Mouse (Mus musculus) kidney, adult 10 weeks (tissue): ENCODE measurements around the gene Ly6g5b. TPM values are rescaled to one million over a fixed set of nuclear protein-coding genes. Genes with fewer than 3 reads are reported as not detected.

Experiments used
- polyA plus RNA-seq: library from polyadenylated mRNA; stranded (reverse); fragments of 350-450 nt; fragmentation: Illumina TruSeq; extraction: RNeasy Lipid Tissue Mini Kit (QIAGEN cat#74804); gene quantifications from one replicate; pipeline ENCODE4 v1.2.3, GENCODE M21; 2014; ENCODE audit warnings: low read depth, low replicate concordance

Gene Ly6g5b
- polyA plus RNA-seq, 1 experiment from 2014 or later, result not detected

Other genes starting within 250 kb of the Ly6g5b start
- gene Zbtb12, start 235.9 kb downstream of the Ly6g5b start, polyA plus RNA-seq, result 1.5 TPM
- 16.3 TPM for gene Gm20547, start 233.4 kb downstream of the Ly6g5b start, polyA plus RNA-seq
- gene C2, start 217.2 kb downstream of the Ly6g5b start, polyA plus RNA-seq, result 7.3 TPM
- 7.7 TPM for gene Ehmt2, start 217.0 kb downstream of the Ly6g5b start, polyA plus RNA-seq
- 8.2 TPM for gene Slc44a4, start 201.0 kb downstream of the Ly6g5b start, polyA plus RNA-seq
- 25.6 TPM for gene Neu1, start 184.2 kb downstream of the Ly6g5b start, polyA plus RNA-seq
- 17.9 TPM for gene Hspa1b, start 156.2 kb downstream of the Ly6g5b start, polyA plus RNA-seq
- gene Gm20481, start 145.5 kb downstream of the Ly6g5b start, polyA plus RNA-seq, result not detected
- gene Hspa1a, start 143.3 kb downstream of the Ly6g5b start, polyA plus RNA-seq, result 8.4 TPM
- not detected for gene Hspa1l, start 142.7 kb downstream of the Ly6g5b start, polyA plus RNA-seq
- gene Lsm2, start 133.6 kb downstream of the Ly6g5b start, polyA plus RNA-seq, result 12.6 TPM
- gene Vars, start 114.4 kb downstream of the Ly6g5b start, polyA plus RNA-seq, result 5.7 TPM
- gene Vwa7, start 98.8 kb downstream of the Ly6g5b start, polyA plus RNA-seq, result not detected
- gene Sapcd1, start 87.4 kb downstream of the Ly6g5b start, polyA plus RNA-seq, result not detected
- 1.1 TPM for gene Msh5, start 68.7 kb downstream of the Ly6g5b start, polyA plus RNA-seq
- 25.4 TPM for gene Clic1, start 65.5 kb downstream of the Ly6g5b start, polyA plus RNA-seq
- gene Ddah2, start 56.4 kb downstream of the Ly6g5b start, polyA plus RNA-seq, result 0.97 TPM
- gene Ly6g6c, start 50.0 kb downstream of the Ly6g5b start, polyA plus RNA-seq, result not detected
- 1.1 TPM for gene Mpig6b, start 49.2 kb downstream of the Ly6g5b start, polyA plus RNA-seq
- gene Ly6g6e, start 38.5 kb downstream of the Ly6g5b start, polyA plus RNA-seq, result not detected
- not detected for gene Ly6g6d, start 37.4 kb downstream of the Ly6g5b start, polyA plus RNA-seq
- gene Ly6g6f, start 29.8 kb downstream of the Ly6g5b start, polyA plus RNA-seq, result not detected
- 7.6 TPM for gene Abhd16a, start 26.2 kb downstream of the Ly6g5b start, polyA plus RNA-seq
- not detected for gene Ly6g5c, start 7.1 kb downstream of the Ly6g5b start, polyA plus RNA-seq
- 0.85 TPM for gene Gpank1, start 6.0 kb upstream of the Ly6g5b start, polyA plus RNA-seq
- gene Csnk2b, start 6.6 kb upstream of the Ly6g5b start, polyA plus RNA-seq, result 187 TPM
- 0.53 TPM for gene D17H6S53E, start 10.9 kb upstream of the Ly6g5b start, polyA plus RNA-seq
- 4.8 TPM for gene Apom, start 16.6 kb upstream of the Ly6g5b start, polyA plus RNA-seq
- gene Bag6, start 19.8 kb upstream of the Ly6g5b start, polyA plus RNA-seq, result 3.9 TPM
- 2.1 TPM for gene Prrc2a, start 49.5 kb upstream of the Ly6g5b start, polyA plus RNA-seq
- gene Aif1, start 60.6 kb upstream of the Ly6g5b start, polyA plus RNA-seq, result 2.3 TPM
- not detected for gene Lst1, start 73.0 kb upstream of the Ly6g5b start, polyA plus RNA-seq
- not detected for gene Ltb, start 79.0 kb upstream of the Ly6g5b start, polyA plus RNA-seq
- not detected for gene Tnf, start 86.6 kb upstream of the Ly6g5b start, polyA plus RNA-seq
- gene Lta, start 89.9 kb upstream of the Ly6g5b start, polyA plus RNA-seq, result not detected
- gene Gm16181, start 105.4 kb upstream of the Ly6g5b start, polyA plus RNA-seq, result not detected
- 5.2 TPM for gene Atp6v1g2, start 118.2 kb upstream of the Ly6g5b start, polyA plus RNA-seq
- not detected for gene Nfkbil1, start 120.4 kb upstream of the Ly6g5b start, polyA plus RNA-seq
- 4.9 TPM for gene Ddx39b, start 126.3 kb upstream of the Ly6g5b start, polyA plus RNA-seq
- gene H2-D1, start 147.3 kb upstream of the Ly6g5b start, polyA plus RNA-seq, result 26.4 TPM
- 0.28 TPM for gene H2-Q1, start 205.0 kb upstream of the Ly6g5b start, polyA plus RNA-seq
- 4.2 TPM for gene H2-Q2, start 226.8 kb upstream of the Ly6g5b start, polyA plus RNA-seq